Mouse (Mus musculus): ENCODE data around the gene Ipo11. TPM values are rescaled to one million over a fixed set of nuclear protein-coding genes. Genes with fewer than 3 reads are reported as not detected.

The Ipo11 gene
- polyA plus RNA-seq, 1 experiment from 2014 or later: 102 TPM

DNA sequence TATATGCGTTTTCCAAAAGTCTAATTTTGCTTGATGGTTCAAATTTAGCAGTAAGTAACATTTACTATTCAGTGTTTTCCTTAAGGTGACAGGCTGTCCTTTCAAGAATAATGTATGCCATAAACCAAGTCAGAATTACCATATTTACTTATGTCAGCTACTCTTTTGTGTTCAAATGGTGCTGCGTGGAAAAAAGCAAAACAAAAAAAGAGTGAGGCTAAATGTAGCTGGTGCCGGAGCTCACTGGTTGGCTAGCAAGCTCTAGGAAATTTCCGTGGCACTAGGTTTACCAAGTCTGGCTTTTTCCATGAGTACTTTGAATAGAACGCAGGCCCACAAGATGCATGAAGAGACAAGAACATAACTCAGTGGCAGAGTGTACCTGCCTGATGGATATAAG lies 131.6 kb downstream of the Ipo11 start:
- H3K9me3 ChIP-seq (replicated peaks): no peaks in the 10 kb centered on the region
- peaks cover 35% of the 10 kb centered on the region for H3K36me3 ChIP-seq
- 93% methylated on average over 5 of the region's 5 CpGs for WGBS

GRCm38 (mm10) chr13:106798026-106798425 lies 138.7 kb downstream of the Ipo11 start:
- no peak overlapping the region for H3K4me3 ChIP-seq
- WGBS: 77% methylated on average over 3 of the region's 3 CpGs

More for the DNA sequence above, 131.6 kb downstream of the Ipo11 start:
- no peak overlapping the region for H3K27ac ChIP-seq (replicated peaks)
- no peaks in the 10 kb centered on the region for H3K4me1 ChIP-seq
- H3K27me3 ChIP-seq (ENCODE audit: low read depth, poor library complexity, severe bottlenecking): no peaks in the 10 kb centered on the region
- H3K4me3 ChIP-seq: no peak overlapping the region
- no peak for DNase-seq (ENCODE audit: low spot score)

DNA sequence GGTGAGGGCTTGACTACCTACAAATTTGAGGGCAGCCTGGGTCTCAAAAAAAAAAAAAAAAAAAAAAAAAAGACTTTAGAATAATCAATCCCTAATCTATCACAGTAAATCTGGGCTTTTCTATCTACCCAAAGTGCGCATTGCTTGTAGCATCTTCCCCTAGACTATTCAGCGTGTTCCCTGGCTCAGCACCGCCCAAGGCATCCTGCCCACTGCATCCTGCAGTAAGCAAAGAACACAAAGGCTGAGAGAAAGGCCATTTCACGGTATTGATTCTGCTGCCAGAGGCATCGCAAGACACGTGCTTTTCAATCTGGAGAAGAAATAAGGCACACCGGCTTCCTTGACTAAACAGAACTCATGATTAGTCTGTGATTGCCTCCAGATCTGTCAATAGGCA lies 147.9 kb downstream of the Ipo11 start:
- H3K27me3 ChIP-seq (ENCODE audit: low read depth, poor library complexity, severe bottlenecking): no peaks in the 10 kb centered on the region
- WGBS: 84% methylated on average over 7 of the region's 7 CpGs
- no peak overlapping the region for H3K4me3 ChIP-seq
- DNase-seq (ENCODE audit: low spot score): no peak
- H3K27ac ChIP-seq (replicated peaks): no peak overlapping the region
- 0 out of 2 replicates have a peak, but pooled peaks cover 7% of the 10 kb centered on the region for H3K9me3 ChIP-seq (replicated peaks)
- peaks cover 33% of the 10 kb centered on the region for H3K36me3 ChIP-seq
- no peaks in the 10 kb centered on the region for H3K4me1 ChIP-seq

More at GRCm38 (mm10) chr13:106798026-106798425, 138.7 kb downstream of the Ipo11 start:
- H3K27ac ChIP-seq (replicated peaks): no peak overlapping the region
- DNase-seq (ENCODE audit: low spot score): no peak
- no peaks in the 10 kb centered on the region for H3K4me1 ChIP-seq
- H3K9me3 ChIP-seq (replicated peaks): no peaks in the 10 kb centered on the region
- peaks cover 49% of the 10 kb centered on the region for H3K36me3 ChIP-seq
- no peaks in the 10 kb centered on the region for H3K27me3 ChIP-seq (ENCODE audit: low read depth, poor library complexity, severe bottlenecking)

DNA sequence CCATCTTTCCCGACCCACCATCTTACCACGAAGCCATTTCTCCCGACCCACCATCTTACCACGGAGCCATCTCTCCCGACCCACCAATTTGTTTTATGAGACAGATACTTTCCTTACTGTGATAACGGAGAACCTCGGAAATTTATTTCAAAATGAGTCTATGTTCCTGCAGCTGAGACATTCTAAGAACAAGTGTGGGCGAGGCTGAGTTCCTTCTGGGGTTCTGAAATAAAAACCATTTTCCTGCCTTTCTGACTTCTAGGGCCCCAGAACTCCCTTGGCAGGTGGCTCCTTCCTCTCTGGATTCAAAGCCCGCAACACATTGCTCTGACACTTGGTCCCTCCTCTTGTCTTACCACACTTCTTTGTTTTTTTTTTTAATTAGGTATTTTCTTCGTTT lies 168.0 kb downstream of the Ipo11 start:
- H3K27ac ChIP-seq (replicated peaks): no peak overlapping the region
- H3K36me3 ChIP-seq: no peaks in the 10 kb centered on the region
- H3K4me1 ChIP-seq: peaks cover under 1% of the 10 kb centered on the region; the same call in 1 of the 2 replicates
- 93% methylated on average over 10 of the region's 10 CpGs for WGBS
- no peaks in the 10 kb centered on the region for H3K9me3 ChIP-seq (replicated peaks)
- no peak overlapping the region for H3K4me3 ChIP-seq
- no peaks in the 10 kb centered on the region for H3K27me3 ChIP-seq (ENCODE audit: low read depth, poor library complexity, severe bottlenecking)
- DNase-seq (ENCODE audit: low spot score): no peak

- H3K27me3 ChIP-seq (ENCODE audit: low read depth, poor library complexity, severe bottlenecking): no peaks in the 10 kb centered on the region
- DNase-seq (ENCODE audit: low spot score): no peak
- H3K9me3 ChIP-seq (replicated peaks): no peaks in the 10 kb centered on the region
- 58% methylated on average over 1 of the region's 1 CpGs for WGBS
- H3K36me3 ChIP-seq: no peaks in the 10 kb centered on the region
- H3K4me3 ChIP-seq: no peak overlapping the region
- H3K27ac ChIP-seq (replicated peaks): no peak overlapping the region
- no peaks in the 10 kb centered on the region for H3K4me1 ChIP-seq
Observed at GRCm38 (mm10) chr13:106762611-106763010, 174.1 kb downstream of the Ipo11 start.

- no peaks in the 10 kb centered on the region for H3K9me3 ChIP-seq (replicated peaks)
- no peaks in the 10 kb centered on the region for H3K27me3 ChIP-seq (ENCODE audit: low read depth, poor library complexity, severe bottlenecking)
- no peak for DNase-seq (ENCODE audit: low spot score)
- H3K4me1 ChIP-seq: no peaks in the 10 kb centered on the region
- no peak overlapping the region for H3K4me3 ChIP-seq
- WGBS: 96% methylated on average over 1 of the region's 1 CpGs
- H3K36me3 ChIP-seq: no peaks in the 10 kb centered on the region
- H3K27ac ChIP-seq (replicated peaks): no peak overlapping the region
Observed at GRCm38 (mm10) chr13:106761661-106762060, 175.1 kb downstream of the Ipo11 start.

GRCm38 (mm10) chr13:106760232-106760875 lies 176.4 kb downstream of the Ipo11 start:
- Histone ChIP-seq H3K4me1 (no peaks in the 10 kb centered on the region), H3K36me3 (no peaks in the 10 kb centered on the region), H3K27me3 (ENCODE audit: low read depth, poor library complexity, severe bottlenecking) (no peaks in the 10 kb centered on the region), H3K4me3 (no peak overlapping the region), H3K9me3 (replicated peaks) (no peaks in the 10 kb centered on the region), H3K27ac (replicated peaks) (no peak overlapping the region)
- DNase-seq (ENCODE audit: low spot score): no peak
- 83% methylated on average over 14 of the region's 14 CpGs for WGBS

GRCm38 (mm10) chr13:106755892-106756291 lies 180.9 kb downstream of the Ipo11 start:
- WGBS: 65% methylated on average over 5 of the region's 5 CpGs
- Histone ChIP-seq H3K27ac (replicated peaks) (no peak overlapping the region), H3K4me1 (no peaks in the 10 kb centered on the region), H3K4me3 (no peak overlapping the region), H3K27me3 (ENCODE audit: low read depth, poor library complexity, severe bottlenecking) (no peaks in the 10 kb centered on the region), H3K9me3 (replicated peaks) (no peaks in the 10 kb centered on the region), H3K36me3 (no peaks in the 10 kb centered on the region)
- no peak for DNase-seq (ENCODE audit: low spot score)

DNA sequence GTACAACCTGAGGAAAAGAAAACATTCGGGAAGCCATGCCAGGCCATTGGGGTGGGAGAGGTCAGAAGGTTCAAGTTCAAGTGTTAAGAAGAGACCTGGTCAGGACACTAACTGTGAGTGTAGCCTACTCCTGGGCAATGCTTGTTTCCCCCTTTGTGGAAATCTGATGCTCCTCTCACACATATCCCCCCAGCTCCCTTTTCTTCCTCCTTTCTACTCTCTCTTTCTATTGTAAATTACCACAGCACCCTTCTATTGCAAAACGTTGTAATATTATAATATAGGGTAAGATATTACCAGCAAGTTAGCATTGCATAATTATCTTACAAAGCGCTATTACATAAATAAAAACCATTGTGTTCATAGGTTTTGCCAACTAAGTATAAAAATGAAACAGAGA lies 182.5 kb downstream of the Ipo11 start:
- Histone ChIP-seq H3K27ac (replicated peaks) (no peak overlapping the region), H3K4me3 (no peak overlapping the region), H3K36me3 (no peaks in the 10 kb centered on the region), H3K4me1 (no peaks in the 10 kb centered on the region), H3K27me3 (ENCODE audit: low read depth, poor library complexity, severe bottlenecking) (no peaks in the 10 kb centered on the region), H3K9me3 (replicated peaks) (no peaks in the 10 kb centered on the region)
- no peak for DNase-seq (ENCODE audit: low spot score)
- 85% methylated on average over 3 of the region's 3 CpGs for WGBS

GRCm38 (mm10) chr13:106751951-106752350 lies 184.8 kb downstream of the Ipo11 start:
- DNase-seq (ENCODE audit: low spot score): no peak
- Histone ChIP-seq H3K4me1 (no peaks in the 10 kb centered on the region), H3K36me3 (no peaks in the 10 kb centered on the region), H3K4me3 (no peak overlapping the region), H3K27me3 (ENCODE audit: low read depth, poor library complexity, severe bottlenecking) (no peaks in the 10 kb centered on the region), H3K9me3 (replicated peaks) (no peaks in the 10 kb centered on the region), H3K27ac (replicated peaks) (no peak overlapping the region)
- WGBS: 88% methylated on average over 1 of the region's 1 CpGs

DNA sequence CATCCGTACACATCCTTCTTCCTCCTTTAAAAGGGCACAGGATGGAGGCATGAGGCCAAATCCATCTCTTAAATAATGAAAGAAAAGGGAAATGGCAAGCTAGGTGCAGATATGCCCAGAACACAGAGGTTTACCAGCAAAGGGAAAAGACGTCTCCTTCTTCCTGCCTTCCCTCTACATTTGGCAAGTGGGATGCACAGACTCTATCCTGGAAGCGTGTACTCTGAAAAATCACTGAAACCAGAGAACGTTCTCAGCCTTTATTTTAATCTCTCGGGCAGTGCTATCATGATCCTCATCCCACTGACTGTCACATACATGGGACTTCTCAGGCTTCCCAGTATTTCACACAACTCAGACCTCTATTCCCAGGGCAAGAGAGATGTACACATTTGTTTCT lies 189.9 kb downstream of the Ipo11 start:
- no peaks in the 10 kb centered on the region for H3K4me1 ChIP-seq
- H3K27me3 ChIP-seq (ENCODE audit: low read depth, poor library complexity, severe bottlenecking): no peaks in the 10 kb centered on the region
- H3K4me3 ChIP-seq: no peak overlapping the region
- WGBS: 84% methylated on average over 5 of the region's 5 CpGs
- no peak overlapping the region for H3K27ac ChIP-seq (replicated peaks)
- H3K9me3 ChIP-seq (replicated peaks): no peaks in the 10 kb centered on the region
- H3K36me3 ChIP-seq: no peaks in the 10 kb centered on the region
- no peak for DNase-seq (ENCODE audit: low spot score)

GRCm38 (mm10) chr13:106745201-106745600 lies 191.6 kb downstream of the Ipo11 start:
- no peaks in the 10 kb centered on the region for H3K9me3 ChIP-seq (replicated peaks)
- no peaks in the 10 kb centered on the region for H3K4me1 ChIP-seq
- H3K36me3 ChIP-seq: no peaks in the 10 kb centered on the region
- H3K27me3 ChIP-seq (ENCODE audit: low read depth, poor library complexity, severe bottlenecking): no peaks in the 10 kb centered on the region
- DNase-seq (ENCODE audit: low spot score): no peak
- 72% methylated on average over 6 of the region's 6 CpGs for WGBS
- no peak overlapping the region for H3K27ac ChIP-seq (replicated peaks)
- H3K4me3 ChIP-seq: no peak overlapping the region

Measured in midbrain, embryonic 10.5 days (tissue).